Mouse (Mus musculus) lung, postnatal 0 days (tissue): Measurements from ENCODE around the gene Serpinb9.

Source experiments
- CTCF ChIP-seq: IDR thresholded peaks from 2 replicates; pipeline ENCODE4 v1.5.1; 2016; ENCODE audit warnings: antibody characterized with exemption, mild to moderate bottlenecking
- EP300 ChIP-seq: IDR thresholded peaks from 2 replicates; pipeline ENCODE4 v1.6.1; 2016; ENCODE audit warnings: antibody characterized with exemption, mild to moderate bottlenecking, control low read depth

- TF ChIP-seq CTCF: no peak
- TF ChIP-seq EP300: no peak
Measured at GRCm38 (mm10) chr13:32969641-32970040, 33.4 kb upstream of the Serpinb9 start.
